ENCODE assay signal across 21 mouse cellular contexts in the genomic region with DNA sequence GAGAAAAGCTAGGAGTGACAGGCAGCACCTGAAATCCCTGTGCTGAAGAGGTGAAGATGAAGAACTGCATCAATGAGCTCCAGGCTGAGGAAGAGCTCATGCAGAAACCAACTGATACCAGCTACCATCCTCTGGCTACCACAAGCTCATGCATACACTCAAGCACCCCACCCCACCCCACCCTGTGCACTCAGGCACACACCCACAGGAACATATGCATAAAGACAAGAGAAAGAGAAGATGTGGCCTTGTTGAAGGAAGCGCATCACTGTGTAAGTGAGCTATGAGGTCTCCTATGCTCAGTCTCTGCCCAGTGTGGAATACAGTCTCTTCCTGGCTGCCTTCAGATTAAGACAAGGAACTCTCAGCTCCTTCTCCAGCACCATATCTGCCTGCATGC. TPM values are rescaled to one million over a fixed set of nuclear protein-coding genes. Genes with fewer than 3 reads are reported as not detected.
"Had no signal": no experiment of that assay in that cellular context is flagged by ENCODE, and none has a peak within 500 bp of the region (broad histone marks: within the 10 kb centered on the region; RNA-seq: fewer than 3 reads in every experiment).

No protein-coding gene starts in this region.

- H3K9me3 ChIP-seq: lung, embryonic 15.5 days; midbrain, embryonic 13.5 days; midbrain, embryonic 15.5 days; neural tube, embryonic 12.5 days had no signal

- DNase-seq: liver, postnatal 0 days; lung, adult 2 months; lung, postnatal 14 days; lung, postnatal 36 days; right cerebral cortex, postnatal 14 days; right cerebral cortex, postnatal 4 days; spleen, adult 18-20 months; thymus, adult 18-20 months; thymus, postnatal 25 days; thymus, postnatal 4 days had no signal

- H3K9ac ChIP-seq: liver, postnatal 0 days; lung, embryonic 15.5 days; midbrain, embryonic 13.5 days; midbrain, embryonic 15.5 days; neural tube, embryonic 12.5 days had no signal

- H3K4me3 ChIP-seq: lung, embryonic 15.5 days; megakaryocyte, embryonic 14.5 days; midbrain, embryonic 13.5 days; midbrain, embryonic 15.5 days; neural tube, embryonic 12.5 days had no signal

- H3K4me1 ChIP-seq: lung, embryonic 15.5 days; midbrain, embryonic 13.5 days; midbrain, embryonic 15.5 days; neural tube, embryonic 12.5 days had no signal

- H3K27ac ChIP-seq: lung, embryonic 15.5 days; macrophage; midbrain, embryonic 13.5 days; midbrain, embryonic 15.5 days; neural tube, embryonic 12.5 days had no signal

- H3K27me3 ChIP-seq: lung, embryonic 15.5 days; megakaryocyte, embryonic 14.5 days; midbrain, embryonic 13.5 days; midbrain, embryonic 15.5 days; neural tube, embryonic 12.5 days had no signal

RNA-seq across cellular contexts. Expression of gene Lat, which starts 18.8 kb away (rescaled TPM):
- total RNA-seq: midbrain, postnatal 0 days had no signal

RNA-seq across cellular contexts. Expression of gene Cd19, which starts 26.5 kb away (rescaled TPM):
- total RNA-seq: megakaryocyte progenitor cell, adult 5-6 weeks; midbrain, postnatal 0 days had no signal
- polyA plus RNA-seq: lung, embryonic 15.5 days; midbrain, embryonic 11.5 days; midbrain, embryonic 13.5 days; midbrain, embryonic 15.5 days; neural tube, embryonic 12.5 days; neural tube, embryonic 14.5 days; stomach, embryonic 14.5 days had no signal
